Mouse (Mus musculus) spleen, postnatal 4 days (tissue): ENCODE results near the gene Camsap2.

Source experiments
- DNase-seq, 2 experiments: peaks; one replicate each; pipeline ENCODE4 v3.0.0; 2022; ENCODE audit warnings: low spot score in 2 of 2

The Camsap2 gene

GRCm38 (mm10) chr1:136223758-136224342 is 122.1 kb downstream of the Camsap2 start:
- no peak for DNase-seq

GRCm38 (mm10) chr1:136222386-136222785 is 123.5 kb downstream of the Camsap2 start:
- no peak for DNase-seq

- DNase-seq = no peak
Observed at GRCm38 (mm10) chr1:136220037-136220871, 125.7 kb downstream of the Camsap2 start.
